Mouse (Mus musculus) embryonic facial prominence, embryonic 14.5 days (tissue): ENCODE data around the gene Caprin2. TPM values are rescaled to one million over a fixed set of nuclear protein-coding genes. Genes with fewer than 3 reads are reported as not detected.
"Not testable (repeated sequence)": the region's sequence is repeated elsewhere in the genome, so short reads cannot be mapped to it uniquely, and the experiment has no call there.

Experiments
- ATAC-seq: fragments of 200-750 bp; cut with Nextera tagmentation; 2 replicates; pipeline ENCODE4 v1.8.0; 2017; ENCODE audit warnings: low read depth, moderate number of reproducible peaks, moderate TSS enrichment
- DNase-seq: peaks from one replicate; pipeline ENCODE4 v3.0.0-alpha.2; 2015; ENCODE audit warnings: low spot score
- H3K27ac ChIP-seq: fragments of 300-500 bp; sonication (generic); replicated peaks from 2 replicates; pipeline ENCODE4 v1.5.1; 2014; ENCODE audit warnings: low read depth, mild to moderate bottlenecking, low read length, moderate library complexity
- H3K27me3 ChIP-seq: fragments of 300-500 bp; sonication (generic); replicated peaks from 2 replicates; pipeline ENCODE4 v1.6.1; 2014; ENCODE audit warnings: low read length; ENCODE audit not compliant: control insufficient read depth, insufficient read depth
- H3K36me3 ChIP-seq: fragments of 300-500 bp; sonication (generic); 2 replicates; pipeline ENCODE4 v1.6.1; 2014; ENCODE audit warnings: low read length, mixed read lengths; ENCODE audit not compliant: control insufficient read depth, insufficient read depth
- H3K4me1 ChIP-seq: fragments of 300-500 bp; sonication (generic); 2 replicates; pipeline ENCODE4 v1.6.1; 2014; ENCODE audit warnings: antibody characterized with exemption, low read length; ENCODE audit not compliant: control insufficient read depth, insufficient read depth
- H3K4me2 ChIP-seq: fragments of 300-500 bp; sonication (generic); 2 replicates; pipeline ENCODE4 v1.6.1; 2014; ENCODE audit warnings: low read depth, mild to moderate bottlenecking, low read length, moderate library complexity, mixed read lengths
- H3K4me3 ChIP-seq: fragments of 300-500 bp; sonication (generic); 2 replicates; pipeline ENCODE4 v1.5.1; 2014; ENCODE audit warnings: low read depth, mild to moderate bottlenecking, low read length
- H3K9ac ChIP-seq: fragments of 300-500 bp; sonication (generic); 2 replicates; pipeline ENCODE4 v1.6.1; 2014; ENCODE audit warnings: low read depth, mild to moderate bottlenecking, low read length, moderate library complexity, mixed read lengths
- H3K9me3 ChIP-seq: fragments of 300-500 bp; sonication (generic); 2 replicates; pipeline ENCODE4 v1.6.1; 2016; ENCODE audit warnings: low read length; ENCODE audit not compliant: control insufficient read depth
- WGBS: fragments of 180-500 bp; shearing (Covaris S2); extraction: QIAGEN DNeasy Blood & Tissue Kit; methylation state at CpG from one replicate; pipeline ENCODE4 v1.1.7; 2014; 5-methylcytosine and 5-hydroxymethylcytosine counted together
- polyA plus RNA-seq: library from polyadenylated mRNA; unstranded; fragments of >200 nt; fragmentation: Nextera tagmentation; extraction: Ambion mirVana; gene quantifications from 2 replicates; pipeline ENCODE4 v1.2.1, GENCODE M21; 2014

Caprin2 gene
- 10.1 TPM in 2 replicates for polyA plus RNA-seq

GRCm38 (mm10) chr6:148895773-148896506 lies at the start of gene Caprin2:
Gene Caprin2, minus strand, starts transcription at chr6:148896237.
- peak within 1 kb of the TSS; percentile 80 for H3K9ac ChIP-seq
- no peaks in the 10 kb centered on the region for H3K9me3 ChIP-seq
- peak within 1 kb of the TSS; percentile 74 for H3K4me3 ChIP-seq
- no peaks in the 10 kb centered on the region for H3K27me3 ChIP-seq
- DNase-seq (peak; percentile 97), ATAC-seq (peak; percentile 99)
- peak within 1 kb of the TSS; percentile 72 for H3K4me2 ChIP-seq
- H3K4me1 ChIP-seq, result peaks cover 4% of the 10 kb centered on the region; the same call in 1 of the 2 replicates
- H3K27ac ChIP-seq, result peak within 1 kb of the TSS; percentile 82
- no peaks in the 10 kb centered on the region for H3K36me3 ChIP-seq
- WGBS, result under 1% methylated on average over 39 of the region's 65 CpGs

GRCm38 (mm10) chr6:148944767-148945508 lies 48.9 kb upstream of the Caprin2 start:
- DNase-seq, result peak; percentile 75
- peak; percentile 63 for ATAC-seq
- WGBS, result 0% methylated on average over 40 of the region's 92 CpGs

GRCm38 (mm10) chr6:148944344-148944766 lies 48.3 kb upstream of the Caprin2 start:
- WGBS, result 0% methylated on average over 11 of the region's 30 CpGs
- ATAC-seq (peak; percentile 12), DNase-seq (peak; percentile 29)

More at GRCm38 (mm10) chr6:148944767-148945508, 48.9 kb upstream of the Caprin2 start:
- Histone ChIP-seq H3K4me3 (peak overlapping the region; percentile 77), H3K27me3 (no peaks in the 10 kb centered on the region), H3K9ac (peak overlapping the region; percentile 92), H3K9me3 (no peaks in the 10 kb centered on the region), H3K36me3 (0 out of 2 replicates have a peak, but pooled peaks cover 4% of the 10 kb centered on the region), H3K27ac (peak overlapping the region; percentile 91), H3K4me1 (peaks cover 3% of the 10 kb centered on the region; the same call in 1 of the 2 replicates), H3K4me2 (peak overlapping the region; percentile 79)

GRCm38 (mm10) chr6:148943695-148944094 lies 47.7 kb upstream of the Caprin2 start:
- H3K4me2 ChIP-seq, result peak overlapping the region; percentile 79
- DNase-seq (no peak), ATAC-seq (no peak)
- 12% methylated on average over 3 of the region's 3 CpGs for WGBS
- peaks cover 3% of the 10 kb centered on the region; the same call in 1 of the 2 replicates for H3K4me1 ChIP-seq
- peak overlapping the region; percentile 77 for H3K4me3 ChIP-seq
- H3K36me3 ChIP-seq, result 0 out of 2 replicates have a peak, but pooled peaks cover 4% of the 10 kb centered on the region
- H3K9ac ChIP-seq, result peak overlapping the region; percentile 92
- H3K27ac ChIP-seq, result no peak overlapping the region
- no peaks in the 10 kb centered on the region for H3K9me3 ChIP-seq
- no peaks in the 10 kb centered on the region for H3K27me3 ChIP-seq

More at GRCm38 (mm10) chr6:148944344-148944766, 48.3 kb upstream of the Caprin2 start:
- peak overlapping the region; percentile 79 for H3K4me2 ChIP-seq
- H3K9ac ChIP-seq, result peak overlapping the region; percentile 92
- H3K36me3 ChIP-seq, result 0 out of 2 replicates have a peak, but pooled peaks cover 4% of the 10 kb centered on the region
- no peaks in the 10 kb centered on the region for H3K27me3 ChIP-seq
- H3K9me3 ChIP-seq, result no peaks in the 10 kb centered on the region
- peak overlapping the region; percentile 91 for H3K27ac ChIP-seq
- peaks cover 3% of the 10 kb centered on the region; the same call in 1 of the 2 replicates for H3K4me1 ChIP-seq
- H3K4me3 ChIP-seq, result peak overlapping the region; percentile 77

- Histone ChIP-seq H3K4me3 (no peak overlapping the region), H3K27me3 (no peaks in the 10 kb centered on the region), H3K27ac (no peak overlapping the region), H3K4me1 (peaks cover 3% of the 10 kb centered on the region; the same call in 1 of the 2 replicates), H3K9me3 (no peaks in the 10 kb centered on the region), H3K36me3 (0 out of 2 replicates have a peak, but pooled peaks cover 4% of the 10 kb centered on the region), H3K4me2 (no peak overlapping the region), H3K9ac (no peak overlapping the region)
- WGBS, result 73% methylated on average over 4 of the region's 4 CpGs
- no peak for DNase-seq
- no peak for ATAC-seq
Observed at GRCm38 (mm10) chr6:148942406-148942805, 46.4 kb upstream of the Caprin2 start.

- Histone ChIP-seq H3K4me2 (no peak overlapping the region), H3K4me1 (peaks cover 3% of the 10 kb centered on the region; the same call in 1 of the 2 replicates), H3K27ac (no peak overlapping the region), H3K9ac (no peak overlapping the region), H3K27me3 (no peaks in the 10 kb centered on the region), H3K9me3 (no peaks in the 10 kb centered on the region), H3K4me3 (no peak overlapping the region), H3K36me3 (0 out of 2 replicates have a peak, but pooled peaks cover 4% of the 10 kb centered on the region)
- 67% methylated on average over 5 of the region's 5 CpGs for WGBS
- DNase-seq (no peak), ATAC-seq (no peak)
Observed at GRCm38 (mm10) chr6:148941880-148942279, 45.8 kb upstream of the Caprin2 start.

GRCm38 (mm10) chr6:148940383-148940782 lies 44.3 kb upstream of the Caprin2 start:
- DNase-seq, ATAC-seq: not testable (repeated sequence)
- WGBS, result 89% methylated on average over 2 of the region's 3 CpGs

GRCm38 (mm10) chr6:148937693-148938092 lies 41.7 kb upstream of the Caprin2 start:
- Histone ChIP-seq H3K27me3 (no peaks in the 10 kb centered on the region), H3K9ac (no peak overlapping the region), H3K36me3 (0 out of 2 replicates have a peak, but pooled peaks cover 4% of the 10 kb centered on the region), H3K27ac (no peak overlapping the region), H3K9me3 (no peaks in the 10 kb centered on the region), H3K4me1 (no peaks in the 10 kb centered on the region), H3K4me3 (no peak overlapping the region), H3K4me2 (no peak overlapping the region)
- WGBS, result 58% methylated on average over 1 of the region's 1 CpGs
- no peak for DNase-seq
- no peak for ATAC-seq

More at GRCm38 (mm10) chr6:148940383-148940782, 44.3 kb upstream of the Caprin2 start:
- H3K9ac ChIP-seq, H3K36me3 ChIP-seq, H3K4me3 ChIP-seq, H3K4me1 ChIP-seq, H3K27ac ChIP-seq, H3K4me2 ChIP-seq, H3K27me3 ChIP-seq, H3K9me3 ChIP-seq: not testable (repeated sequence)
